7 mouse cellular contexts compared by ENCODE assay signal in the genomic region with DNA sequence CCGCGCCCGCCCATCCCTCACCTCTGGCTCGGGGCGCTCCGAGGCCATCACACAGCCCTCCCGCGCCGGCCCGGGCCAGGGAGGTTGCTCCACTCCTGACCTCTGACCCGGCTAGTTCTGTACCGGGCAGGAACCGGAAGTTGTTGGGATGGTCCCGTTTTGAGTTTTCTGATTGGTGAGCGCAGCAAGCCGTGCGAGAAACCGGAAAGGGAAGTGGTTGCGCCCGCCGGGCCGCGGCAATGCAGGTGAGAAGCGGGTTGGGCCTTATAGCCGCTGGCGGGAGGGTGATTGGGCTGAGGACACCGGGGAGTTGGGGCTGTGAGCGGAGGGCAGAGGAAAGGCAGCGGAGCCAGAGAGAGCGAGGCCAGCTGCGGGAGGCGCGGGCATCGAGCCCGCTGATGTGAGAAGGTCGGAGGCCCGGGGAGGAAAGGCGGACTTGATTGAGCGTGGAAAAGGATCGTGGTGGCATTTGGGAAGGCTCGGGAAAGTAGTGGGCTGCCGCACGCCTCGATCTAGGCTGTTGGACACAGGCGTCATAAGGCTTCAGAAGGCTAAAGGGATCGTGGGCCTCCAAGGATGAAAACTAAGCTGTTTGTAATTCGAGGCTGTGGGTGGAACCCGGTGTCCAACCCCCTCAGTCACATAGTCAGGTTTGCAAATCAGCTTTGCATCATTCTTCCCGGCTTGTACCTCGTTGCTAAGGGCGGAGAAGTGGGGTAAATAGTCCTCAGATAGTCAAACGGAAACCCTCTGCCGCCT. TPM values are rescaled to one million over a fixed set of nuclear protein-coding genes. Genes with fewer than 3 reads are reported as not detected.
DNase-seq lines count a peak whose midpoint lies in the region; ATAC-seq lines count a peak whose summit lies in the region.

Gene Szt2 (minus strand): TSS at position 132 of the 759 bp plus-strand sequence.
Gene Med8 (plus strand): TSS at position 196 of the 759 bp plus-strand sequence.

- peak within 1 kb of the TSS; percentile 61 for H3K4me2 ChIP-seq in embryonic facial prominence, embryonic 11.5 days (ENCODE audit: low read depth, low read length)
- peak within 1 kb of the TSS; percentile 84 for H3K4me2 ChIP-seq in limb, embryonic 11.5 days (ENCODE audit: low read depth, severe bottlenecking)
- peak within 1 kb of the TSS; percentile 90 for H3K4me2 ChIP-seq in midbrain, embryonic 14.5 days (ENCODE audit: low read length)

- peak; percentile 93 for ATAC-seq in embryonic facial prominence, embryonic 11.5 days (replicated peaks; ENCODE audit: insufficient number of reproducible peaks, low FRiP score, low TSS enrichment, low read depth)
- ATAC-seq in limb, embryonic 11.5 days (ENCODE audit: insufficient number of reproducible peaks, low FRiP score, low TSS enrichment, low read depth): peak; percentile 91
- peak; percentile 94 for ATAC-seq in midbrain, embryonic 14.5 days (ENCODE audit: low FRiP score, low TSS enrichment)

- H3K36me3 ChIP-seq in embryonic facial prominence, embryonic 11.5 days (replicated peaks; ENCODE audit: control insufficient read depth, insufficient read depth, low read depth, low read length): peaks cover 4% of the 10 kb centered on the region
- peaks cover 12% of the 10 kb centered on the region for H3K36me3 ChIP-seq in limb, embryonic 11.5 days (ENCODE audit: control insufficient read depth, insufficient read depth, low read length)
- H3K36me3 ChIP-seq in midbrain, embryonic 14.5 days (ENCODE audit: control insufficient read depth, insufficient read depth, low read length): peaks cover 41% of the 10 kb centered on the region

- no peaks in the 10 kb centered on the region for H3K9me3 ChIP-seq in embryonic facial prominence, embryonic 11.5 days (replicated peaks; ENCODE audit: control insufficient read depth, low read length)
- no peaks in the 10 kb centered on the region for H3K9me3 ChIP-seq in limb, embryonic 11.5 days (ENCODE audit: control insufficient read depth, low read length)
- no peaks in the 10 kb centered on the region for H3K9me3 ChIP-seq in midbrain, embryonic 14.5 days (ENCODE audit: control insufficient read depth, low read length)

- no peaks in the 10 kb centered on the region for H3K4me1 ChIP-seq in embryonic facial prominence, embryonic 11.5 days (ENCODE audit: control insufficient read depth, insufficient read depth, low read length)
- H3K4me1 ChIP-seq in limb, embryonic 11.5 days (ENCODE audit: control insufficient read depth, insufficient read depth, low read length): peaks cover 5% of the 10 kb centered on the region; the same call in 1 of the 2 replicates
- H3K4me1 ChIP-seq in midbrain, embryonic 14.5 days (ENCODE audit: control insufficient read depth, insufficient read depth, low read length): peaks cover 15% of the 10 kb centered on the region

- peak within 1 kb of the TSS; percentile 93 for H3K4me3 ChIP-seq in embryonic facial prominence, embryonic 11.5 days (ENCODE audit: low read depth, low read length)
- H3K4me3 ChIP-seq in limb, embryonic 11.5 days (ENCODE audit: low read depth, low read length): peak within 1 kb of the TSS; percentile 81
- peak within 1 kb of the TSS; percentile 90 for H3K4me3 ChIP-seq in midbrain, embryonic 14.5 days (replicated peaks; ENCODE audit: low read depth, low read length)

- peak; percentile 95 for DNase-seq in adrenal gland, postnatal 14 days
- DNase-seq in embryonic facial prominence, embryonic 11.5 days (ENCODE audit: low spot score): peak; percentile 95
- peak; percentile 99 for DNase-seq in heart, adult 11 months
- DNase-seq in kidney, adult 18-20 months: peak; percentile 92
- peak; percentile 91 for DNase-seq in limb, embryonic 11.5 days (ENCODE audit: low spot score)
- DNase-seq in midbrain, embryonic 14.5 days: peak; percentile 94
- peak; percentile 84 to 86 for DNase-seq in spleen, adult 18-20 months

- H3K9ac ChIP-seq in embryonic facial prominence, embryonic 11.5 days (replicated peaks; ENCODE audit: low read length): peak within 1 kb of the TSS; percentile 91
- peak within 1 kb of the TSS; percentile 89 for H3K9ac ChIP-seq in limb, embryonic 11.5 days (ENCODE audit: low read length)
- peak within 1 kb of the TSS; percentile 84 for H3K9ac ChIP-seq in midbrain, embryonic 14.5 days (replicated peaks; ENCODE audit: low read length)

- H3K27ac ChIP-seq in embryonic facial prominence, embryonic 11.5 days (replicated peaks; ENCODE audit: low read depth, low read length): peak within 1 kb of the TSS; percentile 59
- peak within 1 kb of the TSS; percentile 43; the same call in 1 of the 2 replicates for H3K27ac ChIP-seq in limb, embryonic 11.5 days (replicated peaks; ENCODE audit: low read depth, low read length)
- H3K27ac ChIP-seq in midbrain, embryonic 14.5 days (replicated peaks; ENCODE audit: low read depth, low read length): peak within 1 kb of the TSS; percentile 66

- H3K27me3 ChIP-seq in embryonic facial prominence, embryonic 11.5 days (ENCODE audit: control insufficient read depth, insufficient read depth, low read length): no peaks in the 10 kb centered on the region
- H3K27me3 ChIP-seq in limb, embryonic 11.5 days (ENCODE audit: control insufficient read depth, insufficient read depth, low read length): no peaks in the 10 kb centered on the region
- H3K27me3 ChIP-seq in midbrain, embryonic 14.5 days (ENCODE audit: control insufficient read depth, insufficient read depth, low read length): no peaks in the 10 kb centered on the region

- under 1% methylated on average over 53 of the region's 53 CpGs for WGBS in embryonic facial prominence, embryonic 11.5 days
- under 1% methylated on average over 53 of the region's 53 CpGs for WGBS in limb, embryonic 11.5 days
- WGBS in midbrain, embryonic 14.5 days: under 1% methylated on average over 53 of the region's 53 CpGs

RNA-seq across cellular contexts. Expression of gene Szt2, which starts in this region (rescaled TPM):
- total RNA-seq in adrenal gland, postnatal 14 days (2021): 18.3 and 22.5 TPM in 2 replicates
- 6.8 and 7.0 TPM in 2 replicates for polyA plus RNA-seq in embryonic facial prominence, embryonic 11.5 days (2014; fragmentation: Nextera tagmentation; extraction: Ambion mirVana)
- polyA plus RNA-seq in limb, embryonic 11.5 days (2014; fragmentation: Nextera tagmentation; extraction: Ambion mirVana): 11.0 and 13.3 TPM in 2 replicates
- polyA plus RNA-seq in midbrain, embryonic 14.5 days (2014; fragmentation: Nextera tagmentation; extraction: Ambion mirVana): 13.2 and 14.7 TPM in 2 replicates

RNA-seq across cellular contexts. Expression of gene Med8, which starts in this region (rescaled TPM):
- 65.7 and 67.9 TPM in 2 replicates for total RNA-seq in adrenal gland, postnatal 14 days (2021)
- polyA plus RNA-seq in embryonic facial prominence, embryonic 11.5 days (2014; fragmentation: Nextera tagmentation; extraction: Ambion mirVana): 141 and 167 TPM in 2 replicates
- polyA plus RNA-seq in limb, embryonic 11.5 days (2014; fragmentation: Nextera tagmentation; extraction: Ambion mirVana): 130 and 134 TPM in 2 replicates
- polyA plus RNA-seq in midbrain, embryonic 14.5 days (2014; fragmentation: Nextera tagmentation; extraction: Ambion mirVana): 89.6 and 109 TPM in 2 replicates

Comparison
In these comparisons a context has a peak if more than half of its experiments do, and no peak if none do; other contexts are left out.
1. Peak in every context shown above with its lines: DNase-seq, ATAC-seq, H3K4me3 ChIP-seq and H3K27ac ChIP-seq.